Mouse (Mus musculus) cerebellum, adult 2 months (tissue): ENCODE data around the gene Abi3.

ENCODE experiments used
- CTCF ChIP-seq: fragments of 200-500 bp; IDR thresholded peaks from 2 replicates; pipeline ENCODE4 v1.5.1; 2011; ENCODE audit warnings: low read depth, mild to moderate bottlenecking, control low read depth, low read length, moderate library complexity, borderline replicate concordance; ENCODE audit not compliant: insufficient read depth
- POLR2A ChIP-seq: fragments of 200-500 bp; IDR thresholded peaks from 2 replicates; pipeline ENCODE4 v1.6.1; 2011; ENCODE audit warnings: low read length, control low read depth, borderline replicate concordance; ENCODE audit not compliant: insufficient read depth

DNA sequence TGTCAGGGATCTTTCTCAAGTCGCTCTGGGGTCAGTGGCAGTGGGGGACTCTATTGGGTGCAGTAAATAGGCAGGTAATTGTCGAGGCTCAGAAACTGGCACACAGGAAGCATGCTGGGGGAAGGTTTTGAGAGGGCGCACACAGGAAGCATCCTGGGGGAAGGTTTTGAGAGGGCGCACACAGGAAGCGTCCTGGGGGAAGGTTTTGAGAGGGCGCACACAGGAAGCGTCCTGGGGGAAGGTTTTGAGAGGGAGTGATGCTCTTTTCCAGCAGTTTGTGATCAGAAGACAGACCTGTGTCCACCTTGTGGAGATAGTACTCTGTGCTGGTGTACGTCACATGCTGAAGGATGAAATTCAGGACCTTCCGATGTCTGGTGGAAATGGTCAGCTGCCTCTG is 33.5 kb upstream of the Abi3 start:
- TF ChIP-seq POLR2A = no peak
- no peak for TF ChIP-seq CTCF
